Mouse (Mus musculus): Measurements from ENCODE around the gene Slx4ip. TPM values are rescaled to one million over a fixed set of nuclear protein-coding genes. Genes with fewer than 3 reads are reported as not detected.

Gene Slx4ip
- polyA plus RNA-seq, 1 experiment from 2014 or later = 3.5 TPM

DNA sequence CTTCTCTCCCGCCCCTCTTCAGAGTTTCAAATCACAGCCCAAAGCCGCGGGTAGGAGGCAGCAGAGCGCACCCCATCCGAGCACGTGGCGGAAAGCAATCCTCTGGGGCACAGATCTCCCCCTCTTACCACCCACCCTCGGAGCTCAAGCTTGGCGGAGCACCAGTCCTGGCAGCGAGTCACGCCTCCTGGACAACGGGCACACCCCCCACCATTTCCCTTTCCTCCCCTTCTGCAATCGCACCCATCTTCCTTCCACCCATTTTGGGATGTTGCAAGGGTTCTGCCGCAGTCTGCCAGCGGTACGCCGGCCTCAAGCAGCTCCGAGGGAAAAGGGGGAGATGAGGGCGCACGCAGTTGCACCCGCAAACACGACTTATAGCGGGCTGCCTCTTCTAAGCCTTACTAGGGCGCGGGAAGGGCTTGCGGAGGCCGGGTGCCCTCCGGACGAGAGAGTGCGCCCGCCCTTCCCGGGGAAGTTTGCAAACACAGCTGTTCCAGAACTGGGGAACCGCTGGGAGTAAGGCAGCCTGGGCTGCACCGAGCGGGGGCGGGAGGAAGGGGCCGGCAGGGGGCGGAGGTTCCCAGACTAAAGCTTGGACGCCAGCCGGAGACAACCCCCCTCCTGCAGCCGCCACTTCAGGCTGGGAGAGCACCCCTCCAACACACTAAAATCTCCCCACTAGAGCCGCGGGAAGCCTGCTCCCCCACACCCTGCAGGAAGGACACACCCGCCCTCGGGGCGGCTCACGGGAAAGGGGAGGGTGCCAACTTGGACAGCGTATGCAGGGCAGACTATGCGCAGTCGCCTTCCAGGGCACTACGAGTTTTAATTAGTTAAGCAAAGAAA is 223.5 kb downstream of the Slx4ip start:
- Histone ChIP-seq H3K27ac (peak overlapping the region; percentile 30; the same call in 1 of the 2 replicates), H3K4me1 (peaks cover 30% of the 10 kb centered on the region), H3K9ac (no peak overlapping the region), H3K4me3 (peak overlapping the region; percentile 64), H3K36me3 (no peaks in the 10 kb centered on the region), H3K4me2 (peak overlapping the region; percentile 74), H3K9me3 (replicated peaks) (no peaks in the 10 kb centered on the region), H3K27me3 (replicated peaks) (peaks cover 85% of the 10 kb centered on the region)
- WGBS (ENCODE audit: insufficient replicate concordance) = 1% methylated on average over 50 of the region's 51 CpGs
- ATAC-seq = peak; percentile 20; the same call in 1 of the 2 replicates

DNA sequence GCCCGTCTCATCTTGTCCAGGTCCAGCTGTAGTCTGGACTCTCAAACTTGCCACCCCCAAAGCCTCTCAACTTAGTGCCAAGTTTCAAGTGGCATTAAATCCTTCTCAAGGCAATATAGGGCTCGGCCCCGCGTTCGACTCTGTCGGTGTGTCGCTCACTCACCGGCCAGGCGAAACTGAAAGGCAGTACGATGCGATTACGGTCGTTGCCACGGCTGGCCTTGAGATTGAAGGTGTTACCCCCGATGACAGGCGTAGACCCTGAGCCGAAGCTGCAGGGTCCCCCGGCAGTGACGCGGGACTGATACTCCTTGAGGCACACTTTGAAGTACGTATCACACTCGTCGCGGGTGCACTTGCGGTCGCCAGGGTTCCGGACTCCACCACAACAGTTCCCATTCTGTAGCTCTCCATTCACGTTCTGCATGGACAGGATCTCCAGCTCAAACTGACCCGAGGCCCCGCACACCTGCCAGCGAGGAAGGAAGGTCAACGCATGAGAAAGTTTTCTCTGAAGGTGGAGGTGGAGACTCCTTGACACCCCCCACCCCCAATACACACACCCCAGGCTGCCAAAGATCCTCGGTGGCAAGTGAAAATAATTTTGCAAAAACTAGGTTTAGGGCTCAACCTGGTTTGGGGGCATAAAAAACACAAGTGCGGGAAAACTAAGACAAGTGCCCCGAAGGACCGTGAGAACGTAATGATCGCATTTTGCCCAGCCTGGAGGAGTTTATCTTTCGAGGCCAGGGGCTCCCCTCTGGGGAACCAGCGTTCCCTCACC is 224.4 kb downstream of the Slx4ip start:
- Histone ChIP-seq H3K27me3 (replicated peaks) (peaks cover 86% of the 10 kb centered on the region), H3K9ac (peak overlapping the region; percentile 39; the same call in 1 of the 2 replicates), H3K4me2 (peak overlapping the region; percentile 74), H3K27ac (no peak overlapping the region), H3K4me3 (peak overlapping the region; percentile 64), H3K4me1 (peaks cover 30% of the 10 kb centered on the region), H3K9me3 (replicated peaks) (no peaks in the 10 kb centered on the region), H3K36me3 (no peaks in the 10 kb centered on the region)
- no peak for ATAC-seq
- WGBS (ENCODE audit: insufficient replicate concordance) = under 1% methylated on average over 40 of the region's 40 CpGs

GRCm38 (mm10) chr2:137116025-137116674 is 225.1 kb downstream of the Slx4ip start, which contains the start of gene Jag1:
Jag1 (minus strand) TSS chr2:137116644.
- ATAC-seq = no peak
- Histone ChIP-seq H3K4me1 (peaks cover 30% of the 10 kb centered on the region), H3K9me3 (replicated peaks) (no peaks in the 10 kb centered on the region), H3K27ac (peak within 1 kb of the TSS; percentile 76), H3K27me3 (replicated peaks) (peaks cover 83% of the 10 kb centered on the region), H3K36me3 (no peaks in the 10 kb centered on the region), H3K9ac (peak within 1 kb of the TSS; percentile 62), H3K4me3 (peak within 1 kb of the TSS; percentile 64), H3K4me2 (peak within 1 kb of the TSS; percentile 74)
- under 1% methylated on average over 55 of the region's 59 CpGs for WGBS (ENCODE audit: insufficient replicate concordance)

- Histone ChIP-seq H3K36me3 (no peaks in the 10 kb centered on the region), H3K27ac (peak overlapping the region; percentile 76), H3K4me1 (peaks cover 30% of the 10 kb centered on the region), H3K4me3 (peak overlapping the region; percentile 64), H3K4me2 (peak overlapping the region; percentile 74), H3K9ac (peak overlapping the region; percentile 62), H3K27me3 (replicated peaks) (peaks cover 76% of the 10 kb centered on the region), H3K9me3 (replicated peaks) (no peaks in the 10 kb centered on the region)
- whole genome bisulfite sequencing (ENCODE audit: insufficient replicate concordance) = 0% methylated on average over 52 of the region's 61 CpGs
- ATAC-seq = peak; percentile 83
Measured at GRCm38 (mm10) chr2:137116675-137117320, 225.8 kb downstream of the Slx4ip start.

DNA sequence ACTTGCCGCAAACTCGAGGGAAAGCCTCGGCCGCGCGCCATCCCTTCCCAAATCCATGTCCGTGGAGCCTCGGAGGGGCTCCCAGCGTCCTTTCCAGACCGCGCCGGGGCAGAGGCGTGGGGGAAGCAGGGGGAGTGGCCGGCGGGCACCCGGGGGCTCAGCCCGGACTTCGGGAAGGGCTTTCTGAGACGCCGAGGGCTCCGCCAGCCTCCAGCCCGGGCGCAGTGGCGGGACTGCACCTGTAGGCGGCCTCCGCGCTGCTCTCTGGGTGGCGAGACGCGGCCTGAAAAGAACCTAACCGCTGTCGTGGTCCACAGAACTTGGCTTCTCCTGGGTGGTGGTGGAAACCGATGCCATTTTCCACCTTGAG is 226.3 kb downstream of the Slx4ip start:
- Histone ChIP-seq H3K4me3 (peak overlapping the region; percentile 64), H3K9me3 (replicated peaks) (no peaks in the 10 kb centered on the region), H3K27me3 (replicated peaks) (peaks cover 71% of the 10 kb centered on the region), H3K9ac (peak overlapping the region; percentile 62), H3K36me3 (no peaks in the 10 kb centered on the region), H3K27ac (peak overlapping the region; percentile 76), H3K4me2 (peak overlapping the region; percentile 74), H3K4me1 (peaks cover 30% of the 10 kb centered on the region)
- ATAC-seq = peak; percentile 65
- under 1% methylated on average over 33 of the region's 33 CpGs for WGBS (ENCODE audit: insufficient replicate concordance)

Other genes starting within 250 kb of the Slx4ip start
- 0.04 and 0.18 TPM in 2 replicates for gene Snap25, start 177.8 kb upstream of the Slx4ip start, polyA plus RNA-seq (2016; fragmentation: Nextera tagmentation; extraction: Ambion mirVana)
- 12.0 and 19.6 TPM in 2 replicates for gene AL731706.2, start 5.5 kb upstream of the Slx4ip start, polyA plus RNA-seq (2016; fragmentation: Nextera tagmentation; extraction: Ambion mirVana)
- gene AL731706.1, start 171 bp downstream of the Slx4ip start, polyA plus RNA-seq (2016; fragmentation: Nextera tagmentation; extraction: Ambion mirVana) = 14.0 and 17.1 TPM in 2 replicates
- gene Mkks, start 171 bp downstream of the Slx4ip start, polyA plus RNA-seq (2016; fragmentation: Nextera tagmentation; extraction: Ambion mirVana) = 6.9 and 7.1 TPM in 2 replicates
- gene Jag1, start 225.4 kb downstream of the Slx4ip start, polyA plus RNA-seq (2016; fragmentation: Nextera tagmentation; extraction: Ambion mirVana) = 2.7 and 2.8 TPM in 2 replicates